Mouse (Mus musculus) kidney, postnatal 0 days (tissue): ENCODE data around the gene Net1. TPM values are rescaled to one million over a fixed set of nuclear protein-coding genes. Genes with fewer than 3 reads are reported as not detected.
"Not testable (repeated sequence)": the region's sequence is repeated elsewhere in the genome, so short reads cannot be mapped to it uniquely, and the experiment has no call there.

Experiments used
- ATAC-seq: fragments of 200-750 bp; cut with Nextera tagmentation; replicated peaks from 2 replicates; pipeline ENCODE4 v1.8.0; 2017; ENCODE audit warnings: low read depth, moderate number of reproducible peaks, moderate TSS enrichment, moderate library complexity; ENCODE audit not compliant: low FRiP score
- DNase-seq: peaks from one replicate; pipeline ENCODE4 v3.0.0-alpha.2; 2016; ENCODE audit warnings: low spot score
- H3K27ac ChIP-seq: fragments of 300-500 bp; sonication (generic); 2 replicates; pipeline ENCODE4 v1.5.1; 2014; ENCODE audit warnings: mild to moderate bottlenecking
- H3K27me3 ChIP-seq: fragments of 300-500 bp; sonication (generic); 2 replicates; pipeline ENCODE4 v1.6.1; 2014; ENCODE audit warnings: low read length, mixed read lengths; ENCODE audit not compliant: insufficient read depth
- H3K36me3 ChIP-seq: fragments of 300-500 bp; sonication (generic); 2 replicates; pipeline ENCODE4 v1.6.1; 2014; ENCODE audit warnings: low read length, mixed read lengths; ENCODE audit not compliant: insufficient read depth
- H3K4me1 ChIP-seq: fragments of 300-500 bp; sonication (generic); replicated peaks from 2 replicates; pipeline ENCODE4 v1.6.1; 2014; ENCODE audit warnings: antibody characterized with exemption, low read length, mixed read lengths; ENCODE audit not compliant: insufficient read depth
- H3K4me2 ChIP-seq: fragments of 300-500 bp; sonication (generic); 2 replicates; pipeline ENCODE4 v1.6.1; 2014; ENCODE audit warnings: mild to moderate bottlenecking, low read length, moderate library complexity, mixed read lengths
- H3K4me3 ChIP-seq: fragments of 300-500 bp; sonication (generic); replicated peaks from 2 replicates; pipeline ENCODE4 v1.5.1; 2014; ENCODE audit warnings: low read depth, low read length
- H3K9ac ChIP-seq: fragments of 300-500 bp; sonication (generic); 2 replicates; pipeline ENCODE4 v1.6.1; 2014; ENCODE audit warnings: low read depth, low read length
- H3K9me3 ChIP-seq: fragments of 300-500 bp; sonication (generic); replicated peaks from 2 replicates; pipeline ENCODE4 v1.6.1; 2016; ENCODE audit warnings: low read length, inconsistent platforms, mixed read lengths
- CTCF ChIP-seq: IDR thresholded peaks from 2 replicates; pipeline ENCODE4 v1.5.1; 2016; ENCODE audit warnings: antibody characterized with exemption, low read depth, mild to moderate bottlenecking, moderate library complexity
- WGBS: fragments of 180-500 bp; shearing (Covaris S2); extraction: QIAGEN DNeasy Blood & Tissue Kit; methylation state at CpG from one replicate; pipeline ENCODE4 v1.1.7; 2014; 5-methylcytosine and 5-hydroxymethylcytosine counted together
- polyA plus RNA-seq: library from polyadenylated mRNA; unstranded; fragments of >200 nt; fragmentation: Nextera tagmentation; extraction: Ambion mirVana; gene quantifications from 2 replicates; pipeline ENCODE4 v1.2.1, GENCODE M21; 2015

Net1 gene
- polyA plus RNA-seq, 1 experiment from 2014 or later: 46.0 TPM

- H3K4me1 ChIP-seq: no peaks in the 10 kb centered on the region
- no peak overlapping the region for H3K9ac ChIP-seq
- DNase-seq (no peak), ATAC-seq (no peak; the same call in 1 of the 2 replicates)
- 80% methylated on average over 9 of the region's 9 CpGs for WGBS
- no peaks in the 10 kb centered on the region for H3K36me3 ChIP-seq
- no peak overlapping the region for H3K27ac ChIP-seq
- no peak for TF ChIP-seq CTCF
- H3K9me3 ChIP-seq: no peaks in the 10 kb centered on the region
- H3K4me2 ChIP-seq: no peak overlapping the region
- no peaks in the 10 kb centered on the region for H3K27me3 ChIP-seq
- H3K4me3 ChIP-seq: no peak overlapping the region
Observed at GRCm38 (mm10) chr13:3899301-3899700, 18.7 kb downstream of the Net1 start.

- not testable (repeated sequence) for H3K4me2 ChIP-seq, ATAC-seq, H3K36me3 ChIP-seq, H3K9me3 ChIP-seq, DNase-seq, H3K27me3 ChIP-seq, H3K27ac ChIP-seq, H3K4me3 ChIP-seq, H3K4me1 ChIP-seq, H3K9ac ChIP-seq
- 97% methylated on average over 5 of the region's 5 CpGs for WGBS
Observed at GRCm38 (mm10) chr13:3898202-3898601, 19.8 kb downstream of the Net1 start.

GRCm38 (mm10) chr13:3896913-3897312, 21.1 kb downstream of the Net1 start:
- Histone ChIP-seq H3K9ac (no peak overlapping the region), H3K4me1 (no peaks in the 10 kb centered on the region), H3K27me3 (no peaks in the 10 kb centered on the region), H3K4me2 (no peak overlapping the region), H3K27ac (no peak overlapping the region), H3K9me3 (no peaks in the 10 kb centered on the region), H3K36me3 (no peaks in the 10 kb centered on the region), H3K4me3 (no peak overlapping the region)
- 30% methylated on average over 5 of the region's 5 CpGs for WGBS
- TF ChIP-seq CTCF: peak; percentile 92
- peak; percentile 81 for DNase-seq
- no peak for ATAC-seq

GRCm38 (mm10) chr13:3896032-3896431, 22.0 kb downstream of the Net1 start:
- DNase-seq (no peak), ATAC-seq (no peak)
- Histone ChIP-seq H3K4me2 (no peak overlapping the region), H3K27ac (no peak overlapping the region), H3K4me3 (no peak overlapping the region), H3K4me1 (no peaks in the 10 kb centered on the region), H3K9me3 (no peaks in the 10 kb centered on the region), H3K9ac (no peak overlapping the region), H3K36me3 (no peaks in the 10 kb centered on the region), H3K27me3 (no peaks in the 10 kb centered on the region)
- WGBS: 86% methylated on average over 6 of the region's 6 CpGs
- no peak for TF ChIP-seq CTCF

GRCm38 (mm10) chr13:3895397-3895980, 22.5 kb downstream of the Net1 start:
- DNase-seq (no peak), ATAC-seq (no peak)
- H3K27me3 ChIP-seq: no peaks in the 10 kb centered on the region
- TF ChIP-seq CTCF: no peak
- H3K4me1 ChIP-seq: no peaks in the 10 kb centered on the region
- WGBS: 86% methylated on average over 8 of the region's 8 CpGs
- no peak overlapping the region for H3K4me2 ChIP-seq
- H3K36me3 ChIP-seq: no peaks in the 10 kb centered on the region
- H3K9me3 ChIP-seq: no peaks in the 10 kb centered on the region
- H3K27ac ChIP-seq: no peak overlapping the region
- H3K4me3 ChIP-seq: no peak overlapping the region
- no peak overlapping the region for H3K9ac ChIP-seq

- Histone ChIP-seq H3K9me3 (no peaks in the 10 kb centered on the region), H3K9ac (no peak overlapping the region), H3K4me2 (no peak overlapping the region), H3K27me3 (no peaks in the 10 kb centered on the region), H3K27ac (no peak overlapping the region), H3K36me3 (no peaks in the 10 kb centered on the region), H3K4me3 (no peak overlapping the region), H3K4me1 (no peaks in the 10 kb centered on the region; the same call in 1 of the 2 replicates)
- DNase-seq (no peak), ATAC-seq (no peak)
- 70% methylated on average over 8 of the region's 8 CpGs for WGBS
- no peak for TF ChIP-seq CTCF
Observed at GRCm38 (mm10) chr13:3894549-3894948, 23.5 kb downstream of the Net1 start.
